Mouse (Mus musculus) layer of hippocampus, adult 9-10 months (tissue): ENCODE measurements around the gene Osbpl3.
A peak's percentile ranks its signal among the peaks of the same experiment; 100 is the strongest.

Experiments
- DNase-seq: peaks from one replicate; pipeline ENCODE4 v3.0.0; 2022; ENCODE audit warnings: low spot score

Gene Osbpl3

GRCm38 (mm10) chr6:50455829-50456469 is at the start of gene Osbpl3:
Gene Osbpl3 (minus strand): TSS chr6:50456201.
- DNase-seq, result peak; percentile 55

- no peak for DNase-seq
These were observed 49.5 kb upstream of the Osbpl3 start for GRCm38 (mm10) chr6:50505531-50505930.

- DNase-seq, result no peak
These were observed 48.7 kb upstream of the Osbpl3 start for GRCm38 (mm10) chr6:50504711-50505110.

- DNase-seq, result no peak
These were observed 47.8 kb upstream of the Osbpl3 start for GRCm38 (mm10) chr6:50503779-50504178.

GRCm38 (mm10) chr6:50503031-50503430 is 47.0 kb upstream of the Osbpl3 start:
- DNase-seq, result no peak

GRCm38 (mm10) chr6:50498346-50498745 is 42.3 kb upstream of the Osbpl3 start:
- no peak for DNase-seq

- no peak for DNase-seq
These were observed 34.5 kb upstream of the Osbpl3 start for GRCm38 (mm10) chr6:50490519-50490918.

- DNase-seq, result no peak
These were observed 33.4 kb upstream of the Osbpl3 start for GRCm38 (mm10) chr6:50489380-50489779.

- DNase-seq, result no peak
These were observed 30.3 kb upstream of the Osbpl3 start for GRCm38 (mm10) chr6:50486035-50486902.

- DNase-seq, result no peak
These were observed 27.4 kb upstream of the Osbpl3 start for GRCm38 (mm10) chr6:50483426-50483825.

GRCm38 (mm10) chr6:50481460-50481859 is 25.5 kb upstream of the Osbpl3 start:
- no peak for DNase-seq

GRCm38 (mm10) chr6:50466451-50466850 is 10.4 kb upstream of the Osbpl3 start:
- no peak for DNase-seq

GRCm38 (mm10) chr6:50464690-50465485 is 8.9 kb upstream of the Osbpl3 start:
- DNase-seq, result no peak

GRCm38 (mm10) chr6:50462026-50462425 is 6.0 kb upstream of the Osbpl3 start:
- no peak for DNase-seq

- no peak for DNase-seq
These were observed 5.6 kb upstream of the Osbpl3 start for GRCm38 (mm10) chr6:50461585-50461984.

- no peak for DNase-seq
These were observed 4.6 kb upstream of the Osbpl3 start for GRCm38 (mm10) chr6:50460646-50461045.

- no peak for DNase-seq
These were observed 4.2 kb upstream of the Osbpl3 start for GRCm38 (mm10) chr6:50460246-50460645.

GRCm38 (mm10) chr6:50459271-50459670 is 3.3 kb upstream of the Osbpl3 start:
- no peak for DNase-seq

GRCm38 (mm10) chr6:50457551-50458348 is 1.7 kb upstream of the Osbpl3 start:
- no peak for DNase-seq

- no peak for DNase-seq
These were observed 705 bp upstream of the Osbpl3 start for GRCm38 (mm10) chr6:50456706-50457105.

- DNase-seq, result no peak
These were observed 736 bp downstream of the Osbpl3 start for GRCm38 (mm10) chr6:50455102-50455828.
